Mouse (Mus musculus) heart, embryonic 12.5 days (tissue): ENCODE results near the gene Sos1. TPM values are rescaled to one million over a fixed set of nuclear protein-coding genes. Genes with fewer than 3 reads are reported as not detected.

Source experiments
- ATAC-seq: fragments of 200-750 bp; cut with Nextera tagmentation; 2 replicates; pipeline ENCODE4 v1.8.0; 2017; ENCODE audit warnings: moderate TSS enrichment, moderate library complexity; ENCODE audit not compliant: insufficient number of reproducible peaks, low FRiP score
- H3K27ac ChIP-seq: fragments of 300-500 bp; sonication (generic); 2 replicates; pipeline ENCODE4 v1.5.1; 2016; ENCODE audit warnings: mild to moderate bottlenecking, moderate library complexity; ENCODE audit not compliant: poor library complexity, severe bottlenecking
- H3K27me3 ChIP-seq: fragments of 300-500 bp; sonication (generic); replicated peaks from 2 replicates; pipeline ENCODE4 v1.6.1; 2016; ENCODE audit warnings: mild to moderate bottlenecking, moderate library complexity
- H3K36me3 ChIP-seq: fragments of 300-500 bp; sonication (generic); 2 replicates; pipeline ENCODE4 v1.6.1; 2016; ENCODE audit warnings: mild to moderate bottlenecking, moderate library complexity
- H3K4me1 ChIP-seq: fragments of 300-500 bp; sonication (generic); replicated peaks from 2 replicates; pipeline ENCODE4 v1.6.1; 2016; ENCODE audit warnings: mild to moderate bottlenecking
- H3K4me2 ChIP-seq: fragments of 300-500 bp; sonication (generic); 2 replicates; pipeline ENCODE4 v1.6.1; 2016; ENCODE audit warnings: mild to moderate bottlenecking, moderate library complexity
- H3K4me3 ChIP-seq: fragments of 300-500 bp; sonication (generic); 2 replicates; pipeline ENCODE4 v1.5.1; 2016; ENCODE audit warnings: mild to moderate bottlenecking
- H3K9ac ChIP-seq: fragments of 300-500 bp; sonication (generic); 2 replicates; pipeline ENCODE4 v1.6.1; 2016; ENCODE audit warnings: mild to moderate bottlenecking, moderate library complexity
- H3K9me3 ChIP-seq: fragments of 300-500 bp; sonication (generic); replicated peaks from 2 replicates; pipeline ENCODE4 v1.6.1; 2016; ENCODE audit warnings: mild to moderate bottlenecking, moderate library complexity
- WGBS: fragments of 180-500 bp; shearing (Covaris S2); methylation state at CpG from one replicate; pipeline ENCODE4 v1.1.7; 2016; 5-methylcytosine and 5-hydroxymethylcytosine counted together
- polyA plus RNA-seq: library from polyadenylated mRNA; unstranded; fragments of >200 nt; fragmentation: Nextera tagmentation; extraction: Ambion mirVana; gene quantifications from 2 replicates; pipeline ENCODE4 v1.2.1, GENCODE M21; 2016

The Sos1 gene
- polyA plus RNA-seq, 1 experiment from 2014 or later, result 4.8 TPM

DNA sequence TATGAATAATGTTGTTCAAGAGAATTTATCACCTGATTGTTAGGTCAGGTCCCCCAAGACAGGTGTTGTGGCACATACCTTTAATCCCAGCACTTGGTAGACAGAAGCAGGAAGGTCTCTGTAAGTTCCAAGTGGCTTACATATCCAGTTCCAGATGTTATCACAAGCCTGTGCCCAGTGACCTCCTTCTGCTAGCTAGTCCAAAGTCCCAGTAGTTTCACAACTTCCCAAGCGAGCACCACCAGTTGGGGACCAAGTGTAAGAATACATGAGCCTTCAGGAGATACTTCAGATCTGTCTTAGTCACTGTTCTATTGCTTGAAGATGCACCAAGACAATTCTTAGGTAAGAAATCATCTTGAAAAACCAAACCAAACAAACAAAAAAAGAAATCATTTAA is 13.6 kb upstream of the Sos1 start:
- Histone ChIP-seq H3K27me3 (no peaks in the 10 kb centered on the region), H3K4me3 (no peak overlapping the region), H3K36me3 (no peaks in the 10 kb centered on the region), H3K9ac (no peak overlapping the region), H3K4me2 (no peak overlapping the region), H3K9me3 (no peaks in the 10 kb centered on the region), H3K4me1 (peaks cover 2% of the 10 kb centered on the region; the same call in 1 of the 2 replicates), H3K27ac (no peak overlapping the region)
- WGBS, result 78% methylated on average over 1 of the region's 1 CpGs
- ATAC-seq, result no peak

GRCm38 (mm10) chr17:80492811-80493210 is 12.6 kb upstream of the Sos1 start:
- H3K36me3 ChIP-seq, result no peaks in the 10 kb centered on the region
- H3K27ac ChIP-seq, result no peak overlapping the region
- H3K4me2 ChIP-seq, result no peak overlapping the region
- H3K9me3 ChIP-seq, result no peaks in the 10 kb centered on the region
- no peak overlapping the region for H3K4me3 ChIP-seq
- 73% methylated on average over 4 of the region's 4 CpGs for WGBS
- H3K9ac ChIP-seq, result no peak overlapping the region
- H3K27me3 ChIP-seq, result no peaks in the 10 kb centered on the region
- peaks cover 3% of the 10 kb centered on the region; the same call in 1 of the 2 replicates for H3K4me1 ChIP-seq
- no peak for ATAC-seq

DNA sequence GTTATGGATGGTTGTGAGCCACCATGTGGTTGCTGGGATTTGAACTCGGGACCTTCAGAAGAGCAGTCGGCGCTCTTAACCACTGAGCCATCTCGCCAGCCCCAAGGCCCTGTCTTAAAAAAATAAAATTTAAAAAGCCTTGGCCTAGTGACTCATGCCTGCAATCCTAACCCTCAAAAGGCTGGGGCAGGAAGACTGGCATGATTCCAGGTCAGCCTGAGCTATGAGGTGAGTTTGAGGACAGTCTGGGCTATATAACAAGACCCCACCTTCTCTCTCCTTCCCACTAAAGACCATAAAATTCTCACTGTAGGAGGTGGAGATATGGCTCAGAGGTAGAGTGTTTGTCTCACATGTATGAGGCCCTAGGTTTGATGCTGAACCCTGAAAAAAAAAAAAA is 12.0 kb upstream of the Sos1 start:
- no peaks in the 10 kb centered on the region for H3K9me3 ChIP-seq
- H3K36me3 ChIP-seq, result no peaks in the 10 kb centered on the region
- H3K27ac ChIP-seq, result no peak overlapping the region
- no peak overlapping the region for H3K4me3 ChIP-seq
- H3K27me3 ChIP-seq, result no peaks in the 10 kb centered on the region
- no peak overlapping the region for H3K9ac ChIP-seq
- ATAC-seq, result no peak
- no peak overlapping the region for H3K4me2 ChIP-seq
- 79% methylated on average over 4 of the region's 4 CpGs for WGBS
- H3K4me1 ChIP-seq, result peaks cover 3% of the 10 kb centered on the region; the same call in 1 of the 2 replicates

- no peak for ATAC-seq
- peaks cover 3% of the 10 kb centered on the region; the same call in 1 of the 2 replicates for H3K4me1 ChIP-seq
These were observed 9.9 kb upstream of the Sos1 start for GRCm38 (mm10) chr17:80490166-80490565.

DNA sequence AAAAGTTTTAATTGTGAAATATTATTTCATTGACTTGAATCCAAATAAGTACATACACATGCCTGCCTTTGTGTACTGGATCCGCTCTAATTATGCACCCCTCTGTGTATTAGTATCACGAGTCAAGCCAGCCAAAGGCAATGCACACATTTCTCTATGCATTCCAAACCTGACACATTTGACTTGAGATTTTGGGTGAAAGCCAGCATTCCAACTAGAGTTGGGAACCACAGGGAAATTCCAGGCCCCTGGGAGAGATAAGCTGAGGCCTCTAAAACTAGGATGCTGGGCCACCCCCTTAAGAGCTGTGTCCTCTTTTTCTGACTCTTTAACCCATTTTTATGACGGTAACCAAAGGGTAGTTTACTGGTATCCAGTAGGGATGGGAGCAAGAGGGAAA is 8.7 kb upstream of the Sos1 start:
- H3K9ac ChIP-seq, result no peak overlapping the region
- H3K4me1 ChIP-seq, result peaks cover 3% of the 10 kb centered on the region; the same call in 1 of the 2 replicates
- ATAC-seq, result no peak
- no peak overlapping the region for H3K4me3 ChIP-seq
- H3K4me2 ChIP-seq, result no peak overlapping the region
- no peaks in the 10 kb centered on the region for H3K9me3 ChIP-seq
- H3K27ac ChIP-seq, result no peak overlapping the region
- H3K36me3 ChIP-seq, result no peaks in the 10 kb centered on the region
- H3K27me3 ChIP-seq, result no peaks in the 10 kb centered on the region
- 54% methylated on average over 3 of the region's 3 CpGs for WGBS

More at GRCm38 (mm10) chr17:80490166-80490565, 9.9 kb upstream of the Sos1 start:
- Histone ChIP-seq H3K27me3 (no peaks in the 10 kb centered on the region), H3K4me3 (no peak overlapping the region), H3K9me3 (no peaks in the 10 kb centered on the region), H3K27ac (no peak overlapping the region), H3K4me2 (no peak overlapping the region), H3K9ac (no peak overlapping the region), H3K36me3 (no peaks in the 10 kb centered on the region)
- 64% methylated on average over 5 of the region's 5 CpGs for WGBS

- 82% methylated on average over 5 of the region's 5 CpGs for WGBS
- H3K9me3 ChIP-seq, result no peaks in the 10 kb centered on the region
- H3K4me3 ChIP-seq, result no peak overlapping the region
- no peak for ATAC-seq
- no peak overlapping the region for H3K4me2 ChIP-seq
- H3K9ac ChIP-seq, result no peak overlapping the region
- H3K36me3 ChIP-seq, result no peaks in the 10 kb centered on the region
- no peaks in the 10 kb centered on the region for H3K27me3 ChIP-seq
- H3K27ac ChIP-seq, result no peak overlapping the region
- peaks cover 11% of the 10 kb centered on the region for H3K4me1 ChIP-seq
These were observed 4.9 kb upstream of the Sos1 start for GRCm38 (mm10) chr17:80485160-80485559.

DNA sequence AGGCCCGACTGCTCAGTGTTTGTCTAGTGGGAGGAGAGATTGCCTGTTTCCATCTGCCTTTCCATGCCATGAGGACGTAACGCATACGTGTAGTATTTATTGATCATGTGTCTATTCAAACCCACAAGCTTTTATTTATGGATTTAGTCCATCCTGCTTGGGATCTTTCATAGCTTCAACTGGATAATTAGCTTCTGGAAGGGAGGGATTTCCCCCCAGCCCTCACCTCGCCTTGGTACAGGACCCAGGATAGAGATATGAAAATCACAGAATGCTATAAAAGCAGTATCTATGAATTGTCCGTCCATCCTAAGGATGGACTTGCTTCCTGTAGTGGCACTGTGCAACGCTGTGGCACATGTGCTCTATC is 587 bp upstream of the Sos1 start:
- peak overlapping the region; percentile 82 for H3K4me3 ChIP-seq
- H3K4me1 ChIP-seq, result peaks cover 17% of the 10 kb centered on the region
- peak overlapping the region; percentile 93; the same call in 1 of the 2 replicates for H3K27ac ChIP-seq
- H3K9ac ChIP-seq, result peak overlapping the region; percentile 89
- no peak for ATAC-seq
- WGBS, result 46% methylated on average over 7 of the region's 7 CpGs
- H3K4me2 ChIP-seq, result peak overlapping the region; percentile 67
- no peaks in the 10 kb centered on the region for H3K27me3 ChIP-seq
- no peaks in the 10 kb centered on the region for H3K9me3 ChIP-seq
- H3K36me3 ChIP-seq, result no peaks in the 10 kb centered on the region

- Histone ChIP-seq H3K9ac (peak overlapping the region; percentile 89), H3K27me3 (no peaks in the 10 kb centered on the region), H3K4me1 (peaks cover 17% of the 10 kb centered on the region), H3K4me2 (peak overlapping the region; percentile 67), H3K4me3 (peak overlapping the region; percentile 82), H3K9me3 (no peaks in the 10 kb centered on the region), H3K36me3 (no peaks in the 10 kb centered on the region), H3K27ac (peak overlapping the region; percentile 93)
- WGBS, result under 1% methylated on average over 68 of the region's 71 CpGs
- peak; percentile 56 for ATAC-seq
These were observed 790 bp downstream of the Sos1 start for GRCm38 (mm10) chr17:80479295-80480030.

DNA sequence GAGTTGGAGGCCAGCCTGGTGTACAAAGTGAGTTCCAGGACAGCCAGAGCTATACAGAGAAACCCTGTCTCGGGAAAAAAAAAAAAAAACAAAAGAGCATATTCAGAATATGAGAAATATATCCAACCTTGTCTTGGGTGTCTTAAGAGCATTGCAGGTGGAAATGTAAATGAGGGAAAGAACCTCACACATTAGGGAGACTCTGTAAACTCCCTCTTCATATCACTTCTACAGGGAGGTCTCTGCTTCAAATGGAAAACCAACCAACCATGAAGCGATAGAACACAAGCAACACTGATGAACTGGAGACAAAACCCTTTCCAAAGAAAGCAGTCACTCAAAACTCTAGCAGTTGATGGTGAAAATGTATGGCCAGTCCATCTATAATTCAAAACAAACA is 2.6 kb downstream of the Sos1 start:
- ATAC-seq, result no peak
- H3K4me1 ChIP-seq, result peaks cover 22% of the 10 kb centered on the region
- no peak overlapping the region for H3K9ac ChIP-seq
- no peak overlapping the region for H3K4me3 ChIP-seq
- no peak overlapping the region for H3K4me2 ChIP-seq
- H3K36me3 ChIP-seq, result no peaks in the 10 kb centered on the region
- no peaks in the 10 kb centered on the region for H3K27me3 ChIP-seq
- 87% methylated on average over 2 of the region's 2 CpGs for WGBS
- H3K9me3 ChIP-seq, result no peaks in the 10 kb centered on the region
- no peak overlapping the region for H3K27ac ChIP-seq

GRCm38 (mm10) chr17:80476496-80476895 is 3.8 kb downstream of the Sos1 start:
- 82% methylated on average over 4 of the region's 4 CpGs for WGBS

GRCm38 (mm10) chr17:80471056-80471802 is 9.0 kb downstream of the Sos1 start:
- no peaks in the 10 kb centered on the region for H3K27me3 ChIP-seq
- 45% methylated on average over 8 of the region's 8 CpGs for WGBS
- peaks cover 12% of the 10 kb centered on the region for H3K4me1 ChIP-seq
- peak overlapping the region; percentile 16; the same call in 1 of the 2 replicates for H3K27ac ChIP-seq
- ATAC-seq, result no peak
- no peaks in the 10 kb centered on the region for H3K9me3 ChIP-seq
- no peak overlapping the region for H3K4me3 ChIP-seq
- no peaks in the 10 kb centered on the region for H3K36me3 ChIP-seq
- peak overlapping the region; percentile 8; the same call in 1 of the 2 replicates for H3K9ac ChIP-seq
- H3K4me2 ChIP-seq, result peak overlapping the region; percentile 19; the same call in 1 of the 2 replicates

More at GRCm38 (mm10) chr17:80476496-80476895, 3.8 kb downstream of the Sos1 start:
- Histone ChIP-seq H3K4me2 (no peak overlapping the region), H3K9me3 (no peaks in the 10 kb centered on the region), H3K27ac (no peak overlapping the region), H3K9ac (no peak overlapping the region), H3K36me3 (no peaks in the 10 kb centered on the region), H3K27me3 (no peaks in the 10 kb centered on the region), H3K4me3 (no peak overlapping the region), H3K4me1 (peaks cover 23% of the 10 kb centered on the region)
- ATAC-seq, result no peak
